Mouse (Mus musculus) embryonic facial prominence, embryonic 12.5 days (tissue): Measurements from ENCODE around the gene Rgs6. TPM values are rescaled to one million over a fixed set of nuclear protein-coding genes. Genes with fewer than 3 reads are reported as not detected.

Experiments
- ATAC-seq: fragments of 200-750 bp; cut with Nextera tagmentation; 2 replicates; pipeline ENCODE4 v1.8.0; 2017; ENCODE audit not compliant: insufficient number of reproducible peaks, insufficient read depth, low FRiP score, low TSS enrichment
- H3K27ac ChIP-seq: fragments of 300-500 bp; sonication (generic); 2 replicates; pipeline ENCODE4 v1.5.1; 2016; ENCODE audit warnings: mild to moderate bottlenecking
- H3K27me3 ChIP-seq: fragments of 300-500 bp; sonication (generic); 2 replicates; pipeline ENCODE4 v1.6.1; 2016; ENCODE audit warnings: mild to moderate bottlenecking, moderate library complexity
- H3K36me3 ChIP-seq: fragments of 300-500 bp; sonication (generic); 2 replicates; pipeline ENCODE4 v1.6.1; 2016; ENCODE audit warnings: mild to moderate bottlenecking
- H3K4me1 ChIP-seq: fragments of 300-500 bp; sonication (generic); 2 replicates; pipeline ENCODE4 v1.6.1; 2016
- H3K4me2 ChIP-seq: fragments of 300-500 bp; sonication (generic); replicated peaks from 2 replicates; pipeline ENCODE4 v1.6.1; 2016; ENCODE audit warnings: mild to moderate bottlenecking, moderate library complexity
- H3K4me3 ChIP-seq: fragments of 300-500 bp; sonication (generic); 2 replicates; pipeline ENCODE4 v1.5.1; 2016; ENCODE audit warnings: mild to moderate bottlenecking
- H3K9ac ChIP-seq: fragments of 300-500 bp; sonication (generic); 2 replicates; pipeline ENCODE4 v1.6.1; 2016; ENCODE audit warnings: mild to moderate bottlenecking, moderate library complexity
- H3K9me3 ChIP-seq: fragments of 300-500 bp; sonication (generic); 2 replicates; pipeline ENCODE4 v1.6.1; 2016; ENCODE audit warnings: mild to moderate bottlenecking, moderate library complexity
- WGBS: fragments of 180-500 bp; shearing (Covaris S2); methylation state at CpG from one replicate; pipeline ENCODE4 v1.1.7; 2016; 5-methylcytosine and 5-hydroxymethylcytosine counted together
- polyA plus RNA-seq: library from polyadenylated mRNA; unstranded; fragments of >200 nt; fragmentation: Nextera tagmentation; extraction: Ambion mirVana; gene quantifications from 2 replicates; pipeline ENCODE4 v1.2.1, GENCODE M21; 2016

The Rgs6 gene
- polyA plus RNA-seq, 1 experiment from 2014 or later = 3.7 TPM

GRCm38 (mm10) chr12:82894971-82895838, 307.1 kb downstream of the Rgs6 start:
- 78% methylated on average over 6 of the region's 6 CpGs for WGBS
- ATAC-seq = no peak

GRCm38 (mm10) chr12:82905773-82906172, 317.7 kb downstream of the Rgs6 start:
- H3K4me3 ChIP-seq = no peak overlapping the region
- no peaks in the 10 kb centered on the region for H3K27me3 ChIP-seq
- H3K4me1 ChIP-seq = no peaks in the 10 kb centered on the region
- H3K36me3 ChIP-seq = no peaks in the 10 kb centered on the region
- H3K27ac ChIP-seq = no peak overlapping the region
- no peak for ATAC-seq
- H3K4me2 ChIP-seq = no peak overlapping the region
- no peak overlapping the region for H3K9ac ChIP-seq
- 64% methylated on average over 1 of the region's 1 CpGs for WGBS
- no peaks in the 10 kb centered on the region for H3K9me3 ChIP-seq

More at GRCm38 (mm10) chr12:82894971-82895838, 307.1 kb downstream of the Rgs6 start:
- Histone ChIP-seq H3K9me3 (no peaks in the 10 kb centered on the region), H3K27me3 (no peaks in the 10 kb centered on the region), H3K4me2 (no peak overlapping the region), H3K27ac (no peak overlapping the region), H3K4me3 (no peak overlapping the region), H3K4me1 (no peaks in the 10 kb centered on the region), H3K36me3 (no peaks in the 10 kb centered on the region), H3K9ac (no peak overlapping the region)

GRCm38 (mm10) chr12:82910846-82911245, 322.8 kb downstream of the Rgs6 start:
- no peak overlapping the region for H3K27ac ChIP-seq
- H3K27me3 ChIP-seq = no peaks in the 10 kb centered on the region
- no peaks in the 10 kb centered on the region for H3K36me3 ChIP-seq
- no peak for ATAC-seq
- no peak overlapping the region for H3K4me2 ChIP-seq
- no peak overlapping the region for H3K4me3 ChIP-seq
- H3K9me3 ChIP-seq = no peaks in the 10 kb centered on the region
- no peaks in the 10 kb centered on the region for H3K4me1 ChIP-seq
- 95% methylated on average over 2 of the region's 2 CpGs for WGBS
- H3K9ac ChIP-seq = no peak overlapping the region

- no peaks in the 10 kb centered on the region for H3K9me3 ChIP-seq
- no peak overlapping the region for H3K4me3 ChIP-seq
- H3K4me2 ChIP-seq = no peak overlapping the region
- H3K4me1 ChIP-seq = no peaks in the 10 kb centered on the region
- H3K9ac ChIP-seq = no peak overlapping the region
- H3K27ac ChIP-seq = no peak overlapping the region
- no peaks in the 10 kb centered on the region for H3K36me3 ChIP-seq
- H3K27me3 ChIP-seq = no peaks in the 10 kb centered on the region
- no peak for ATAC-seq
- 76% methylated on average over 4 of the region's 4 CpGs for WGBS
These were observed 326.0 kb downstream of the Rgs6 start for GRCm38 (mm10) chr12:82914127-82914526.

GRCm38 (mm10) chr12:82920146-82920545, 332.1 kb downstream of the Rgs6 start:
- no peaks in the 10 kb centered on the region for H3K9me3 ChIP-seq
- H3K36me3 ChIP-seq = no peaks in the 10 kb centered on the region
- H3K4me3 ChIP-seq = no peak overlapping the region
- WGBS = 15% methylated on average over 2 of the region's 2 CpGs
- peaks cover 11% of the 10 kb centered on the region for H3K4me1 ChIP-seq
- no peak overlapping the region for H3K4me2 ChIP-seq
- no peak overlapping the region for H3K9ac ChIP-seq
- peak overlapping the region; percentile 81; the same call in 1 of the 2 replicates for H3K27ac ChIP-seq
- ATAC-seq = peak; percentile 56; the same call in 1 of the 2 replicates
- H3K27me3 ChIP-seq = no peaks in the 10 kb centered on the region

- no peaks in the 10 kb centered on the region for H3K36me3 ChIP-seq
- no peak overlapping the region for H3K4me3 ChIP-seq
- H3K9ac ChIP-seq = no peak overlapping the region
- WGBS = 85% methylated on average over 20 of the region's 20 CpGs
- H3K27ac ChIP-seq = 0 out of 2 replicates have a peak overlapping the region, but pooled peaks have one; percentile 20
- peaks cover 11% of the 10 kb centered on the region for H3K4me1 ChIP-seq
- ATAC-seq = no peak
- no peak overlapping the region for H3K4me2 ChIP-seq
- no peaks in the 10 kb centered on the region for H3K27me3 ChIP-seq
- H3K9me3 ChIP-seq = no peaks in the 10 kb centered on the region
These were observed 333.4 kb downstream of the Rgs6 start for GRCm38 (mm10) chr12:82921287-82922015.

- no peak overlapping the region for H3K27ac ChIP-seq
- no peak overlapping the region for H3K4me3 ChIP-seq
- H3K4me2 ChIP-seq = no peak overlapping the region
- no peaks in the 10 kb centered on the region for H3K27me3 ChIP-seq
- no peaks in the 10 kb centered on the region for H3K36me3 ChIP-seq
- no peak for ATAC-seq
- H3K4me1 ChIP-seq = peaks cover 11% of the 10 kb centered on the region
- no peak overlapping the region for H3K9ac ChIP-seq
- H3K9me3 ChIP-seq = no peaks in the 10 kb centered on the region
- 89% methylated on average over 4 of the region's 4 CpGs for WGBS
These were observed 334.9 kb downstream of the Rgs6 start for GRCm38 (mm10) chr12:82922856-82923506.

GRCm38 (mm10) chr12:82932706-82933461, 344.8 kb downstream of the Rgs6 start:
- no peak overlapping the region for H3K9ac ChIP-seq
- no peak for ATAC-seq
- WGBS = 89% methylated on average over 14 of the region's 14 CpGs

GRCm38 (mm10) chr12:82935121-82935762, 347.1 kb downstream of the Rgs6 start:
- Histone ChIP-seq H3K9me3 (no peaks in the 10 kb centered on the region), H3K4me1 (no peaks in the 10 kb centered on the region), H3K4me3 (no peak overlapping the region), H3K36me3 (no peaks in the 10 kb centered on the region), H3K27me3 (no peaks in the 10 kb centered on the region), H3K27ac (no peak overlapping the region), H3K9ac (no peak overlapping the region), H3K4me2 (no peak overlapping the region)
- no peak for ATAC-seq
- WGBS = 84% methylated on average over 6 of the region's 6 CpGs

More at GRCm38 (mm10) chr12:82932706-82933461, 344.8 kb downstream of the Rgs6 start:
- Histone ChIP-seq H3K9me3 (no peaks in the 10 kb centered on the region), H3K27ac (no peak overlapping the region), H3K4me3 (no peak overlapping the region), H3K27me3 (no peaks in the 10 kb centered on the region), H3K4me2 (no peak overlapping the region), H3K36me3 (no peaks in the 10 kb centered on the region), H3K4me1 (no peaks in the 10 kb centered on the region)

- no peak overlapping the region for H3K4me3 ChIP-seq
- no peaks in the 10 kb centered on the region for H3K4me1 ChIP-seq
- 90% methylated on average over 1 of the region's 1 CpGs for WGBS
- H3K27me3 ChIP-seq = no peaks in the 10 kb centered on the region
- no peaks in the 10 kb centered on the region for H3K36me3 ChIP-seq
- H3K9ac ChIP-seq = no peak overlapping the region
- H3K27ac ChIP-seq = no peak overlapping the region
- ATAC-seq = no peak
- H3K4me2 ChIP-seq = no peak overlapping the region
- no peaks in the 10 kb centered on the region for H3K9me3 ChIP-seq
These were observed 347.7 kb downstream of the Rgs6 start for GRCm38 (mm10) chr12:82935767-82936166.

- H3K9ac ChIP-seq = no peak overlapping the region
- H3K4me1 ChIP-seq = no peaks in the 10 kb centered on the region
- ATAC-seq = no peak
- H3K27ac ChIP-seq = no peak overlapping the region
- WGBS = 54% methylated on average over 4 of the region's 4 CpGs
- no peak overlapping the region for H3K4me2 ChIP-seq
- no peak overlapping the region for H3K4me3 ChIP-seq
- no peaks in the 10 kb centered on the region for H3K9me3 ChIP-seq
- no peaks in the 10 kb centered on the region for H3K27me3 ChIP-seq
- no peaks in the 10 kb centered on the region for H3K36me3 ChIP-seq
These were observed 352.4 kb downstream of the Rgs6 start for GRCm38 (mm10) chr12:82940461-82940860.
